8 mouse cellular contexts compared by ENCODE assay signal in the genomic region with DNA sequence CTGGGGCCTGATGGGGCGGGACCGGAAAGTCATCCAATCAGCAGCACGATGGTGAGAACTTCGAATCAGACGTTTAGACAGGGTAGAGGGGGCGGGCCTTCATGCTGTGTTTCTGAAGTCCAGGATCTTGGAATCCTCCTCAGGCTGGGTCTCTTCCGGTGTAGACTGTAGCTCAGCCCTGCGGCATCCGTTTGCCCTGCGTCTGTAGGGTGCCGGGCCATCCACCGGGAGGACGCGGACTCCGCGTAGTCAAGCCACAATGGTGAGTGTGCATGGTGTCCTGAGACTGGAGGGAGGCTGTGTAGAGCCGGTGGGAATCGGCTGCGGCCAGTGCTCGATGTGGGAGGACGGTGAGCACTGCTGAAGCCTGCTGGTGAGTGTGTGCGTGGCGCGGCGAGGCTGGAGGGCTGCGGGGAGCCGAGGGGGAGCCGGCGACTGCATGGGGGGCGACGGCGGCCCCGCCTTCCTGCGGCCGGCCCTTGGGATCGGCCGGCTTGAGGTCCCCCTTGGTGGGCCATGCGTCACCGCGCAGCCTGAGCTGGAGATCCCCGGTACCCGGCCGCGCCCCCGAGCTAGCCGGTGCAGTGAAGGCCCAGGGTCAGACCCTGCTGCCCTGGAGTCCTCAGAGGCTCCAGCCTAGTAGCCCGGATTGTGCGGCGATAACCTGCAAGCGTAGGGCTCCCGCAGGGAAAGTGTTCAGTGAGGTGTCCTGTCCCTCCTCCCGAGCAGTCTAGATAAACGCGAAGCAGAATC. TPM values are rescaled to one million over a fixed set of nuclear protein-coding genes. Genes with fewer than 3 reads are reported as not detected.
DNase-seq lines count a peak whose midpoint lies in the region; ATAC-seq and TF ChIP-seq lines count a peak whose summit lies in the region.

Gene D3Ertd254e, plus strand, starts transcription at position 84 of the 753 bp plus-strand sequence.

- peak within 1 kb of the TSS; percentile 95 for H3K9ac ChIP-seq in forebrain, embryonic 11.5 days (ENCODE audit: low read length)
- H3K9ac ChIP-seq in heart, postnatal 0 days (replicated peaks; ENCODE audit: low read depth, low read length) = peak within 1 kb of the TSS; percentile 88
- H3K9ac ChIP-seq in liver, embryonic 16.5 days (ENCODE audit: low read depth, low read length) = peak within 1 kb of the TSS; percentile 81
- H3K9ac ChIP-seq in neural tube, embryonic 13.5 days = peak within 1 kb of the TSS; percentile 98

- peak within 1 kb of the TSS; percentile 77 for H3K27ac ChIP-seq in forebrain, embryonic 11.5 days (ENCODE audit: low read depth, low read length)
- H3K27ac ChIP-seq in heart, postnatal 0 days (ENCODE audit: low read depth) = peak within 1 kb of the TSS; percentile 88
- peak within 1 kb of the TSS; percentile 63 for H3K27ac ChIP-seq in liver, embryonic 16.5 days (ENCODE audit: low read length)
- H3K27ac ChIP-seq in neural tube, embryonic 13.5 days (replicated peaks) = peak within 1 kb of the TSS; percentile 94
- peak within 1 kb of the TSS; percentile 34; the same call in 1 of the 2 replicates for H3K27ac ChIP-seq in testis, adult 2 months (ENCODE audit: control insufficient read depth, insufficient read depth, low read depth, low read length)

- under 1% methylated on average over 54 of the region's 54 CpGs for WGBS in forebrain, embryonic 11.5 days
- under 1% methylated on average over 43 of the region's 54 CpGs for WGBS in heart, postnatal 0 days
- WGBS in liver, embryonic 16.5 days (ENCODE audit: insufficient replicate concordance) = under 1% methylated on average over 51 of the region's 54 CpGs
- under 1% methylated on average over 53 of the region's 54 CpGs for WGBS in neural tube, embryonic 13.5 days

- H3K4me3 ChIP-seq in forebrain, embryonic 11.5 days (ENCODE audit: low read depth, low read length) = peak within 1 kb of the TSS; percentile 89
- H3K4me3 ChIP-seq in heart, postnatal 0 days (ENCODE audit: low read depth, low read length) = peak within 1 kb of the TSS; percentile 84
- H3K4me3 ChIP-seq in liver, embryonic 16.5 days (ENCODE audit: low read depth, low read length) = peak within 1 kb of the TSS; percentile 80
- peak within 1 kb of the TSS; percentile 98 for H3K4me3 ChIP-seq in neural tube, embryonic 13.5 days
- H3K4me3 ChIP-seq in testis, adult 2 months (ENCODE audit: control insufficient read depth, low read depth, low read length) = peak within 1 kb of the TSS; percentile 90

- peaks cover 8% of the 10 kb centered on the region; the same call in 1 of the 2 replicates for H3K4me1 ChIP-seq in forebrain, embryonic 11.5 days (replicated peaks; ENCODE audit: control insufficient read depth, insufficient read depth, low read length)
- H3K4me1 ChIP-seq in heart, postnatal 0 days (ENCODE audit: control insufficient read depth, insufficient read depth) = peaks cover 23% of the 10 kb centered on the region
- no peaks in the 10 kb centered on the region; the same call in 1 of the 2 replicates for H3K4me1 ChIP-seq in liver, embryonic 16.5 days (ENCODE audit: control insufficient read depth, low read depth, low read length)
- peaks cover 34% of the 10 kb centered on the region for H3K4me1 ChIP-seq in neural tube, embryonic 13.5 days (replicated peaks)
- H3K4me1 ChIP-seq in testis, adult 2 months (ENCODE audit: control insufficient read depth, insufficient read depth, low read length) = peaks cover 3% of the 10 kb centered on the region

- peak within 1 kb of the TSS; percentile 70 for H3K4me2 ChIP-seq in forebrain, embryonic 11.5 days (ENCODE audit: low read depth, low read length, severe bottlenecking)
- peak within 1 kb of the TSS; percentile 83 for H3K4me2 ChIP-seq in heart, postnatal 0 days (ENCODE audit: low read depth, low read length)
- peak within 1 kb of the TSS; percentile 77 for H3K4me2 ChIP-seq in liver, embryonic 16.5 days (ENCODE audit: low read depth, low read length)
- H3K4me2 ChIP-seq in neural tube, embryonic 13.5 days = peak within 1 kb of the TSS; percentile 71

- no peaks in the 10 kb centered on the region for H3K27me3 ChIP-seq in forebrain, embryonic 11.5 days (ENCODE audit: control insufficient read depth, insufficient read depth, low read length)
- no peaks in the 10 kb centered on the region for H3K27me3 ChIP-seq in heart, postnatal 0 days (ENCODE audit: control insufficient read depth, insufficient read depth, low read length)
- H3K27me3 ChIP-seq in liver, embryonic 16.5 days (ENCODE audit: control insufficient read depth, insufficient read depth, low read depth, low read length) = no peaks in the 10 kb centered on the region
- H3K27me3 ChIP-seq in neural tube, embryonic 13.5 days = no peaks in the 10 kb centered on the region
- no peaks in the 10 kb centered on the region for H3K27me3 ChIP-seq in testis, adult 2 months (ENCODE audit: control insufficient read depth, insufficient read depth, low read length)

- TF ChIP-seq EP300 in heart, postnatal 0 days (IDR thresholded peaks at IDR 0.05; ENCODE audit: low read depth) = no peak

- DNase-seq in CD8-positive naive resting alpha-beta T cell, adult 2 months (ENCODE audit: low read depth in 2 of 2, low spot score in 2 of 2) = peak; percentile 64 to 76
- DNase-seq in c-Kit-positive CD71-negative TER-119-negative erythroid progenitor cells, embryonic 14.5 days (ENCODE audit: low read depth) = peak; percentile 75
- DNase-seq in forebrain, embryonic 11.5 days (ENCODE audit: low spot score) = peak; percentile 90
- peak; percentile 97 for DNase-seq in heart, postnatal 0 days (ENCODE audit: low spot score)
- DNase-seq in kidney, postnatal 4 days = peak; percentile 89 to 94

- TF ChIP-seq CTCF in heart, postnatal 0 days (IDR thresholded peaks at IDR 0.05; ENCODE audit: low read depth) = no peak
- TF ChIP-seq CTCF in testis, adult 2 months (IDR thresholded peaks at IDR 0.05; ENCODE audit: control insufficient read depth, insufficient read depth, insufficient replicate concordance, low read depth, low read length) = 0 out of 2 replicates have a peak, but pooled peaks have one; percentile 11

- no peaks in the 10 kb centered on the region for H3K36me3 ChIP-seq in forebrain, embryonic 11.5 days (ENCODE audit: control insufficient read depth, insufficient read depth, low read length)
- no peaks in the 10 kb centered on the region for H3K36me3 ChIP-seq in heart, postnatal 0 days (replicated peaks; ENCODE audit: control insufficient read depth, insufficient read depth, low read length)
- H3K36me3 ChIP-seq in liver, embryonic 16.5 days (ENCODE audit: control insufficient read depth, insufficient read depth) = no peaks in the 10 kb centered on the region
- no peaks in the 10 kb centered on the region for H3K36me3 ChIP-seq in neural tube, embryonic 13.5 days
- no peaks in the 10 kb centered on the region for H3K36me3 ChIP-seq in testis, adult 2 months (ENCODE audit: control insufficient read depth, insufficient read depth, low read length)

- TF ChIP-seq POLR2A in testis, adult 2 months (IDR thresholded peaks at IDR 0.05; ENCODE audit: control insufficient read depth, low read depth, low read length) = peak; percentile 84

- peak; percentile 99 for ATAC-seq in forebrain, embryonic 11.5 days (replicated peaks; ENCODE audit: low FRiP score)
- ATAC-seq in heart, postnatal 0 days (ENCODE audit: insufficient read depth, low read depth) = peak; percentile 97
- ATAC-seq in liver, embryonic 16.5 days (ENCODE audit: low read depth) = peak; percentile 96
- ATAC-seq in neural tube, embryonic 13.5 days (ENCODE audit: low read depth) = peak; percentile 100

- no peaks in the 10 kb centered on the region for H3K9me3 ChIP-seq in forebrain, embryonic 11.5 days (ENCODE audit: control insufficient read depth, low read length)
- H3K9me3 ChIP-seq in heart, postnatal 0 days (replicated peaks; ENCODE audit: control insufficient read depth, low read length) = no peaks in the 10 kb centered on the region
- H3K9me3 ChIP-seq in liver, embryonic 16.5 days (replicated peaks; ENCODE audit: control insufficient read depth, low read length) = no peaks in the 10 kb centered on the region
- H3K9me3 ChIP-seq in neural tube, embryonic 13.5 days = no peaks in the 10 kb centered on the region

RNA-seq across cellular contexts. Expression of gene D3Ertd254e, which starts in this region (rescaled TPM):
- 10.6 and 11.1 TPM in 2 replicates for polyA plus RNA-seq in forebrain, embryonic 11.5 days (2014; fragmentation: Nextera tagmentation; extraction: Ambion mirVana)
- total RNA-seq in heart, postnatal 0 days (2014; rRNA removed; ENCODE audit: low replicate concordance) = 4.1 and 4.9 TPM in 2 replicates
- 3.0 and 3.4 TPM in 2 replicates for polyA plus RNA-seq in heart, postnatal 0 days (2015; fragmentation: Nextera tagmentation; extraction: Ambion mirVana)
- polyA plus RNA-seq in liver, embryonic 16.5 days (2015; fragmentation: Nextera tagmentation; extraction: Ambion mirVana) = 0.83 and 0.96 TPM in 2 replicates
- polyA plus RNA-seq in neural tube, embryonic 13.5 days (2015; fragmentation: Nextera tagmentation; extraction: Ambion mirVana) = 12.3 and 14.0 TPM in 2 replicates
- 0.68 and 0.89 TPM in 2 replicates for polyA plus RNA-seq in testis, adult 2 months (2012; rRNA removed)

Comparison
In these comparisons a context has a peak if more than half of its experiments do, and no peak if none do; other contexts are left out.
1. Peak in every context shown above with its lines: DNase-seq, ATAC-seq, H3K4me3 ChIP-seq and H3K27ac ChIP-seq.
2. Peak in ATAC-seq, H3K4me3 ChIP-seq, H3K27ac ChIP-seq, H3K9ac ChIP-seq and H3K4me2 ChIP-seq in liver, embryonic 16.5 days; RNA of the gene not detected or under 1 TPM.
3. H3K27ac ChIP-seq: peak in every context shown above with its lines; median percentile 94 in neural tube, embryonic 13.5 days; 88 in heart, postnatal 0 days; 77 in forebrain, embryonic 11.5 days; 63 in liver, embryonic 16.5 days; 34 in testis, adult 2 months.